Mouse (Mus musculus): ENCODE results near the gene Sar1a. TPM values are rescaled to one million over a fixed set of nuclear protein-coding genes. Genes with fewer than 3 reads are reported as not detected.

The Sar1a gene
- polyA plus RNA-seq, 1 experiment from 2014 or later = 185 TPM

DNA sequence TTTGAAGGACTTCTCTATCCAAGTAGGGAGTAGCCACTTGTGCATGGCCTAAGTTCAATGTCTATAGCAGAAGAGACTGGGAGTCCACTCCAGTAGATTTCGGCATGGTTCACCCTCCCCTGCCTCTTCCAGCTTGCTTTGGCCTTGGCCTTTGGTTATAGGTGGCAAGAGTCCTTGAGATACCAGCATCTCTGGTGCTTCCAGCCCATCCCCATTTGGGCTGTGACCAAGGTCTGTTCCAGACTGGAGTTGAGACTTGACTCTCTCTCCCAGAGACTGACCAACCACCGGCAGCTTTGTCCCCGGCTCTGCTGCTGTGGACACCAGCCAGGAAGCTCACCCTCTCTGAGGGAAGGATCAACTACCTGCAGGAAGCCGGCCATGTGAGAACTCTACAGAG lies 58.0 kb downstream of the Sar1a start:
- Histone ChIP-seq H3K27me3 (ENCODE audit: control insufficient read depth, insufficient read depth, low read length) (no peaks in the 10 kb centered on the region), H3K4me1 (ENCODE audit: control insufficient read depth, insufficient read depth, low read length) (no peaks in the 10 kb centered on the region), H3K9me3 (ENCODE audit: control insufficient read depth, low read length) (no peaks in the 10 kb centered on the region), H3K4me2 (ENCODE audit: low read depth, low read length) (no peak overlapping the region), H3K27ac (ENCODE audit: low read depth, low read length) (no peak overlapping the region), H3K9ac (replicated peaks; ENCODE audit: low read depth, low read length) (no peak overlapping the region), H3K36me3 (ENCODE audit: control insufficient read depth, insufficient read depth, low read length) (peaks cover 50% of the 10 kb centered on the region), H3K4me3 (ENCODE audit: low read depth, low read length) (no peak overlapping the region)
- no peak for ATAC-seq (ENCODE audit: low read depth)
- whole genome bisulfite sequencing = 94% methylated on average over 4 of the region's 4 CpGs

GRCm38 (mm10) chr10:61741306-61741705 lies 61.2 kb downstream of the Sar1a start:
- Histone ChIP-seq H3K9me3 (ENCODE audit: control insufficient read depth, low read length) (no peaks in the 10 kb centered on the region), H3K4me3 (ENCODE audit: low read depth, low read length) (no peak overlapping the region), H3K27ac (ENCODE audit: low read depth, low read length) (no peak overlapping the region), H3K9ac (replicated peaks; ENCODE audit: low read depth, low read length) (no peak overlapping the region), H3K4me1 (ENCODE audit: control insufficient read depth, insufficient read depth, low read length) (no peaks in the 10 kb centered on the region), H3K36me3 (ENCODE audit: control insufficient read depth, insufficient read depth, low read length) (peaks cover 68% of the 10 kb centered on the region), H3K4me2 (ENCODE audit: low read depth, low read length) (no peak overlapping the region), H3K27me3 (ENCODE audit: control insufficient read depth, insufficient read depth, low read length) (no peaks in the 10 kb centered on the region)
- WGBS = 96% methylated on average over 1 of the region's 1 CpGs
- no peak for ATAC-seq (ENCODE audit: low read depth)

DNA sequence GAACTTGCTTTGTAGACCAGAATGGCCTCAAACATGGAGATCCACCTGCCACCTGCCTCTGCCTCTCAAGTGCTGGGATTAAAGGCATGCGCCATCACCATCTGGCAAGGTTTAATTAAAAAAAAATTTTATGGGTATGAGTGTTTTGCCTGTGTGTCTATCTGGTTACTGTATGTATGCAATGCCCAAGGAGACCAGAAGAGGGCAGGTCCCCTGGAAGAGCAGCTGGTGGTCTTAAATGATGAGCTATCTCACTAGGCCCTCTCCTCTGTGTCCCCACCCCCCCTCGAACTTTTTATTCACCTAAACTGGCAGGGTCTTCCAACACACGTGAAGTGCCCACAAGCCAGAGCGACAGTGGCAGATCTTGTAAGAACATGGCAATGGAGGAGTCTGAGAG lies 61.8 kb downstream of the Sar1a start:
- no peaks in the 10 kb centered on the region for H3K27me3 ChIP-seq (ENCODE audit: control insufficient read depth, insufficient read depth, low read length)
- H3K4me3 ChIP-seq (ENCODE audit: low read depth, low read length) = no peak overlapping the region
- WGBS = 85% methylated on average over 4 of the region's 4 CpGs
- H3K4me2 ChIP-seq (ENCODE audit: low read depth, low read length) = no peak overlapping the region
- ATAC-seq (ENCODE audit: low read depth) = no peak
- no peaks in the 10 kb centered on the region for H3K4me1 ChIP-seq (ENCODE audit: control insufficient read depth, insufficient read depth, low read length)
- H3K9me3 ChIP-seq (ENCODE audit: control insufficient read depth, low read length) = no peaks in the 10 kb centered on the region
- peaks cover 74% of the 10 kb centered on the region for H3K36me3 ChIP-seq (ENCODE audit: control insufficient read depth, insufficient read depth, low read length)
- H3K9ac ChIP-seq (replicated peaks; ENCODE audit: low read depth, low read length) = no peak overlapping the region
- H3K27ac ChIP-seq (ENCODE audit: low read depth, low read length) = no peak overlapping the region

DNA sequence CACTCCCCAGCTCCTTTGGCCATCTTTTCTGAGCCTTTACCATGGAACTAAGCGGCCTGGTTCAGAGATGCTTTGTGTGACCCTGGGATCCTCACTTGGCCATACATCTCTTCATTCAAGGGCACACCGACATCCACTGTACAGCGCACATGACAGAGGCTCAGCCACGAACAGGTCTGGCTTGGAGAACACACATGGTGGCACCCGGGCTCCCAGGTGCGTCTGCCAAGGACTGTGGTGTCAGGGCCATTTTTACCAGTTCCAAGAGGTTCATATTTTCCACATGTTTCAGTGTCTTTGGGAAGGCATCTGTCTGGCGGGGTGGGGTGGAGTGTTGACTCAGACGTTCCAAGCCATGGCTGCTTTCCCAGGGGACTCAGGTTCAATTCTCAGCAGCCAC lies 62.2 kb downstream of the Sar1a start:
- ATAC-seq (ENCODE audit: low read depth) = no peak
- WGBS = 96% methylated on average over 8 of the region's 8 CpGs
- Histone ChIP-seq H3K27me3 (ENCODE audit: control insufficient read depth, insufficient read depth, low read length) (no peaks in the 10 kb centered on the region), H3K4me3 (ENCODE audit: low read depth, low read length) (no peak overlapping the region), H3K4me1 (ENCODE audit: control insufficient read depth, insufficient read depth, low read length) (no peaks in the 10 kb centered on the region), H3K36me3 (ENCODE audit: control insufficient read depth, insufficient read depth, low read length) (peaks cover 78% of the 10 kb centered on the region), H3K9ac (replicated peaks; ENCODE audit: low read depth, low read length) (no peak overlapping the region), H3K9me3 (ENCODE audit: control insufficient read depth, low read length) (no peaks in the 10 kb centered on the region), H3K27ac (ENCODE audit: low read depth, low read length) (no peak overlapping the region), H3K4me2 (ENCODE audit: low read depth, low read length) (no peak overlapping the region)

Other genes with a start within 250 kb of the Sar1a start
- 33.7 and 40.0 TPM in 2 replicates for gene Eif4ebp2, start 227.6 kb upstream of the Sar1a start, polyA plus RNA-seq (2014; fragmentation: Nextera tagmentation; extraction: Ambion mirVana)
- gene Lrrc20, start 204.5 kb upstream of the Sar1a start, polyA plus RNA-seq (2014; fragmentation: Nextera tagmentation; extraction: Ambion mirVana) = 14.8 and 15.4 TPM in 2 replicates
- 0.36 and 0.67 TPM in 2 replicates for gene Npffr1, start 84.8 kb upstream of the Sar1a start, polyA plus RNA-seq (2014; fragmentation: Nextera tagmentation; extraction: Ambion mirVana)
- 196 and 198 TPM in 2 replicates for gene Ppa1, start 31.7 kb upstream of the Sar1a start, polyA plus RNA-seq (2014; fragmentation: Nextera tagmentation; extraction: Ambion mirVana)
- 26.5 and 26.7 TPM in 2 replicates for gene Tysnd1, start 15.2 kb downstream of the Sar1a start, polyA plus RNA-seq (2014; fragmentation: Nextera tagmentation; extraction: Ambion mirVana)
- gene Aifm2, start 35.0 kb downstream of the Sar1a start, polyA plus RNA-seq (2014; fragmentation: Nextera tagmentation; extraction: Ambion mirVana) = 12.8 and 13.0 TPM in 2 replicates
- gene H2afy2, start 103.8 kb downstream of the Sar1a start, polyA plus RNA-seq (2014; fragmentation: Nextera tagmentation; extraction: Ambion mirVana) = 203 and 238 TPM in 2 replicates

Measured in neural tube, embryonic 14.5 days (tissue).